Mouse (Mus musculus): ENCODE data around the gene Sav1.

Sav1 gene

DNA sequence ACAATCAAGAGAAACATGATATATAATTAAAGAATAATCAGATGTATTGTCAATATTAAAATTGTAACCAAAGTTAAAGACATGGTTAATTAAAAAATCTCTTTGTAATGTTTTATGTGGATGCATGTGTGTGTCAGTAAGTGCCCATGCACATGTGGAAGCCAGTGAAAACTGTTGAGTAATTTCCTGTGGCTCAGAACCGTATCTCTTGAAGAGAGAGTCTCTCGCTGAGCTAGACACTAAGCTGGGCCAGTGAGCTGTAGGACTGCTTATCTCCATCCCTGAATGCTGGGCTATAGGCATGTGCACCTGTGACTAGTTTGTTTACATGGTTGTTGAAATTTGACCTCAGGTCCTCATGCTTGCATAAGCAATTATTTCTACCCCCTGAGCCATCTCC is 29.4 kb downstream of the Sav1 start:
- DNase-seq, result no peak

GRCm38 (mm10) chr12:69947502-69947901 is 39.3 kb downstream of the Sav1 start:
- DNase-seq, result no peak

- DNase-seq, result no peak
These were observed 40.9 kb downstream of the Sav1 start for GRCm38 (mm10) chr12:69945861-69946260.

- DNase-seq, result no peak
These were observed 45.0 kb downstream of the Sav1 start for GRCm38 (mm10) chr12:69941655-69942329.

GRCm38 (mm10) chr12:69939291-69939690 is 47.5 kb downstream of the Sav1 start:
- peak in 1 of 2 experiments; percentile 55 for DNase-seq

- no peak for DNase-seq
These were observed 49.1 kb downstream of the Sav1 start for GRCm38 (mm10) chr12:69937731-69938130.

- no peak for DNase-seq
These were observed 60.1 kb downstream of the Sav1 start for GRCm38 (mm10) chr12:69926716-69927115.

GRCm38 (mm10) chr12:69924012-69924411 is 62.8 kb downstream of the Sav1 start:
- peak; percentile 53 to 60 for DNase-seq

- no peak for DNase-seq
These were observed 63.2 kb downstream of the Sav1 start for GRCm38 (mm10) chr12:69923603-69924002.

- DNase-seq, result no peak
These were observed 63.7 kb downstream of the Sav1 start for GRCm38 (mm10) chr12:69923128-69923527.

DNA sequence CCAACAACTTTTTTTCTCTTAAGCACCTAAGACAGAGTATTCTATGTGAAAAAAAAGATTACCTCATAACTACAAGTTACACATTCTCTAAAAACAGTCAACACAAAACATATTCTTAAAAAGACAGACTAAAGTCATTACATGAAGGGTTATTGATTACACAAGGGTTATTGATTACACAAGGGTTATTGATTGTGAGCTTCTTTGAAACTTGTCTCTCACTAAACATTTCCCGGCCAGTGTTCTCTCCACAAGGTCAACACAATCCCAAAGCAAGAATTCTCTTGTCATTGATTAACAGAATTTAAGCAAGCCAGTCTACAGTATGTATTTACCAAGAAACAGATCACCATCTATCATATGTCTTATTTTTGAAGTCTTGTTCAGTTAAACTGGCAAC is 64.7 kb downstream of the Sav1 start:
- no peak for DNase-seq

DNA sequence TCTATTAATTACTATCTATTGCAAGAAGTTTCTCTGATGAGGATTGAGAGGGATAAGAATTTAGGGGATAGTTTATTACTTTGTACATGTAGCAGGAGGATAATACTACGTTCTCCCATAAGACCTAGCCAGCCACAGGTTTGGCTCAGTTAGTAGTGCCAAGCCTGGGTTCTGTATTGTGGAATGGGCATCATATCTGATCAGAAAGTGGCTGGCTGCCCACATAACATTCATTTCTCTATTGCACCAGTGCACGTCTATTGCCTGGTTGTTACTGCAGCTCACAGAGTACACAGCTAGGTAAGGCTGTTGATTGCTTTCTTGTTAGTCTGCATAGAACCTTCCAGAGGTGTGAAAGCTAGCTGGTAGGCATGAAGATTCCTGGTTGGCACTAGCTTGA is 68.9 kb downstream of the Sav1 start:
- DNase-seq, result no peak

All from cerebellum, postnatal 14 days (tissue).